Mouse (Mus musculus): ENCODE data around the gene Amz1.

- TF ChIP-seq CTCF (IDR thresholded peaks at IDR 0.05; ENCODE audit: low read depth) (no peak), EP300 (IDR thresholded peaks at IDR 0.05; ENCODE audit: low read depth) (no peak)
Measured at GRCm38 (mm10) chr5:140710315-140710714, 13.6 kb upstream of the Amz1 start.
